Mouse (Mus musculus) lung, adult 2 months (tissue): Measurements from ENCODE around the gene Rassf8.

Experiments
- CTCF ChIP-seq: fragments of 200-500 bp; IDR thresholded peaks from 2 replicates; pipeline ENCODE4 v1.5.1; 2011; ENCODE audit warnings: mild to moderate bottlenecking, low read length, control low read depth; ENCODE audit not compliant: insufficient read depth
- POLR2A ChIP-seq: fragments of 200-500 bp; IDR thresholded peaks from 2 replicates; pipeline ENCODE4 v1.6.1; 2011; ENCODE audit warnings: low read depth, mild to moderate bottlenecking, control low read depth, low read length, borderline replicate concordance; ENCODE audit errors: extremely low read depth

- no peak for TF ChIP-seq POLR2A
- TF ChIP-seq CTCF: no peak
Observed at GRCm38 (mm10) chr6:145736099-145736498, 10.4 kb upstream of the Rassf8 start.
